Mouse (Mus musculus): ENCODE results near the gene Camk2b. TPM values are rescaled to one million over a fixed set of nuclear protein-coding genes. Genes with fewer than 3 reads are reported as not detected.
"Not testable (repeated sequence)": the region's sequence is repeated elsewhere in the genome, so short reads cannot be mapped to it uniquely, and the experiment has no call there.

The Camk2b gene
- total and polyA plus RNA-seq, 2 experiments from 2014 or later, result 165 to 188 TPM

DNA sequence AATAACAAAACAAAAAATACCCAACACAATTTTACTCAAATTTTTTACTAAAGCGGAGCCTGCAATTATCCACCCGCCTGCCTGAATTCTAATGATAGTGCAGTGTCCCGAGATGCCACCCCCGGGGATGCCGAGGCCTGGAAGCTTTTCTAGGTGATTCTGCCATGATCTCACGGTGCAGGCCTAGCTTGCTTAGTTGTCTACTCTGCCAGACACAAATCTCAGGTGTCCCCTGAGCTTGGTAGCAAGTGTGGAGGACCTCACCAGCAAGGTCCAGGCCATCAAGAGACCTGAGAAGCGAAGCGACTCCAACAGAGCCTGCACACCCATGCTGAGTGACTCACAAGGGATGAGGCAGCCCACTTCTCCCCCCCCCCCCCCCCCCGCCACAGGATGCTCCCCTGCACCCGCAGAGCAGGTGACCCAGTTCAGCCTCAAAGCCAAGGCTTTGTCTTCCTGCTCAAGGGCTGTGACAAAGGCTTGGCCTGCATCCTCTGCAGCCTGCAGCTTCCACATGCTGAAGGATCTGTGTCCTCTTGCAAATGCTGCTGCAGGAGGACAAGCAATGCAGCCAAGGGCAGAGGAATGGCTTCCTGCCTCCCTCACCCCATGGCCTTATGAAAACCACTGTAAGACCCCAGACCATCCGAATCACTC is 48.5 kb downstream of the Camk2b start:
- DNase-seq (ENCODE audit: low spot score), result no peak
- Histone ChIP-seq H3K4me1 (ENCODE audit: insufficient read depth, low read length) (peaks cover 3% of the 10 kb centered on the region; the same call in 1 of the 2 replicates), H3K4me3 (ENCODE audit: low read length) (no peak overlapping the region), H3K36me3 (ENCODE audit: insufficient read depth, low read length) (0 out of 2 replicates have a peak, but pooled peaks cover 4% of the 10 kb centered on the region), H3K9me3 (ENCODE audit: low read length) (no peaks in the 10 kb centered on the region), H3K9ac (replicated peaks; ENCODE audit: low read length) (no peak overlapping the region), H3K27me3 (ENCODE audit: insufficient read depth, low read length) (no peaks in the 10 kb centered on the region), H3K4me2 (ENCODE audit: low read depth, low read length) (no peak overlapping the region), H3K27ac (no peak overlapping the region)
- WGBS, result 63% methylated on average over 10 of the region's 11 CpGs
- ATAC-seq, result no peak
- TF ChIP-seq CTCF (IDR thresholded peaks at IDR 0.05; ENCODE audit: low read depth), result no peak

DNA sequence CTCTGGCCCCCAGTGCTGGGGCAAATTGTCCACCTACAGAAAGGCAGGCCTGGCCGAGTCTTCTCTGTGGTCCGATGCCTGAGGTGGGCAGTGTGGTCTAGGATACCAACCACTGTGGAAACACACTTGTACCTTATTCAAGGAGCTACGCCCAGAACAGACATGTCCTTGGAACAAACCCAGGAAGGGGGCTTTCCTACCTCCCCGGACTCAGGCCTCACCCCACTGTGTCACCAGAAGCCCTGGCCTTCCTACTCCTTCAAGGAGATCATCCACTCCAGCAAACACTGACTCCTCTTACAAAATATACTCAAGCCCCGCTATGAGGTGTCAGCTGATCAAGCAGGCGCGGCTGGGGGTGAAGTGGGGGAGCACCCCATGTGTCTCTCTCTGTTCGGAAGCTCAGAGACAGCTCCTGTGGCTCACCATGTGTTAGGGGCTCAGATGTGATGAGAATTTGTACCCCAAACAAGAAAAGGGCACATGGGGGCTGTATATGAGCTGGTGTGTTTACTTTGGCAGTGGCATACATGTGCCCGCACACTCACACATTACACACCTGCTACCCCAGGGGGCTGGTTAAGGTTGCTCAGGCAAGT is 49.3 kb downstream of the Camk2b start:
- Histone ChIP-seq H3K27ac (no peak overlapping the region), H3K36me3 (ENCODE audit: insufficient read depth, low read length) (0 out of 2 replicates have a peak, but pooled peaks cover 4% of the 10 kb centered on the region), H3K4me3 (ENCODE audit: low read length) (no peak overlapping the region), H3K9ac (replicated peaks; ENCODE audit: low read length) (no peak overlapping the region), H3K4me1 (ENCODE audit: insufficient read depth, low read length) (peaks cover 3% of the 10 kb centered on the region; the same call in 1 of the 2 replicates), H3K4me2 (ENCODE audit: low read depth, low read length) (no peak overlapping the region), H3K9me3 (ENCODE audit: low read length) (no peaks in the 10 kb centered on the region), H3K27me3 (ENCODE audit: insufficient read depth, low read length) (no peaks in the 10 kb centered on the region)
- DNase-seq (ENCODE audit: low spot score) (no peak), ATAC-seq (no peak)
- WGBS, result 55% methylated on average over 9 of the region's 9 CpGs
- TF ChIP-seq CTCF (IDR thresholded peaks at IDR 0.05; ENCODE audit: low read depth), result no peak

DNA sequence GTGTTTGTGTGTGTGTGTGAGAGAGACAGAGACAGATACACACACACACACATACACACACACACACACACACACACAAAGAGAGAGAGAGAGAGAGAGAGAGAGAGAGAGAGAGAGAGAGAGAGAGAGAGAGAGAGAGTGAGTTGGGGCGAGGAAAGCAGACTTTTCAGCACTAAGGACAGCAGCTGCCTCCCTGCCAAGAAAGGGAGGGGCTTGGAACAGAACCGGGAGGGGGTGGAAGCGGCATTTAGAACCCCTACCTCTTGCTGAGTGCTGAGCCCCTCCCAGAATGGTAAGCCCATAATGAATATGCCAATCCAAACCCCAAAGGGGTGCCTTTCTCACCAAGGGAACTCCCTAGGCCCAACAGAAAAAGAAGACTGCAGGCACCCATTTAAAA is 49.8 kb downstream of the Camk2b start:
- 0 out of 2 replicates have a peak, but pooled peaks cover 4% of the 10 kb centered on the region for H3K36me3 ChIP-seq (ENCODE audit: insufficient read depth, low read length)
- no peak overlapping the region for H3K9ac ChIP-seq (replicated peaks; ENCODE audit: low read length)
- no peak overlapping the region for H3K27ac ChIP-seq
- no peak overlapping the region for H3K4me2 ChIP-seq (ENCODE audit: low read depth, low read length)
- peaks cover 3% of the 10 kb centered on the region; the same call in 1 of the 2 replicates for H3K4me1 ChIP-seq (ENCODE audit: insufficient read depth, low read length)
- DNase-seq (ENCODE audit: low spot score) (peak; percentile 53), ATAC-seq (no peak)
- 5% methylated on average over 2 of the region's 3 CpGs for WGBS
- no peaks in the 10 kb centered on the region for H3K27me3 ChIP-seq (ENCODE audit: insufficient read depth, low read length)
- H3K4me3 ChIP-seq (ENCODE audit: low read length), result no peak overlapping the region
- H3K9me3 ChIP-seq (ENCODE audit: low read length), result no peaks in the 10 kb centered on the region
- no peak for TF ChIP-seq CTCF (IDR thresholded peaks at IDR 0.05; ENCODE audit: low read depth)

DNA sequence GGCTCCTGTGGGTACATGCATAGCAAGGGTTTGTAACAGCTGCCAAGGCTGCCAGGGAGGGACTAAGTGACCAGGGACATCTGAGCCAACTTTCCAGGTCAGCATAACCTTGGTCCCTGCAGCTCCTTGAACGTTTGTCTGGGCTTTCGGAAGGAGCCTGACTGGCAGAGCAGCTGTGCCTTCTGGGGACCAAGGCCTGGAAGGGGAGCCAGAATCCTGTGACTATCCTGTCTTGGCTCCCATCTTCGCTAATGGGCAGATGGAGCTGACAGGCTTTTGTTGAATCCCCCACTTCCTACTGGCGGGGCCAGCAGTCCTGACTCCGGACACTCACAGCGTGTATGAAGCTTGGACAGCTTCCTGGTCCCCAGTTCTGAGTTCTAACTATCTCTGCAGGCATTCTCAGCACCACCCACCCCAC is 51.1 kb downstream of the Camk2b start:
- no peaks in the 10 kb centered on the region for H3K9me3 ChIP-seq (ENCODE audit: low read length)
- H3K4me2 ChIP-seq (ENCODE audit: low read depth, low read length), result no peak overlapping the region
- H3K27ac ChIP-seq, result no peak overlapping the region; the same call in 1 of the 2 replicates
- WGBS, result 43% methylated on average over 6 of the region's 6 CpGs
- no peak overlapping the region for H3K9ac ChIP-seq (replicated peaks; ENCODE audit: low read length)
- ATAC-seq, result no peak
- peaks cover 3% of the 10 kb centered on the region; the same call in 1 of the 2 replicates for H3K4me1 ChIP-seq (ENCODE audit: insufficient read depth, low read length)
- DNase-seq (ENCODE audit: low spot score), result peak; percentile 40
- TF ChIP-seq CTCF (IDR thresholded peaks at IDR 0.05; ENCODE audit: low read depth), result no peak
- no peak overlapping the region for H3K4me3 ChIP-seq (ENCODE audit: low read length)
- no peaks in the 10 kb centered on the region for H3K27me3 ChIP-seq (ENCODE audit: insufficient read depth, low read length)
- 0 out of 2 replicates have a peak, but pooled peaks cover 4% of the 10 kb centered on the region for H3K36me3 ChIP-seq (ENCODE audit: insufficient read depth, low read length)

DNA sequence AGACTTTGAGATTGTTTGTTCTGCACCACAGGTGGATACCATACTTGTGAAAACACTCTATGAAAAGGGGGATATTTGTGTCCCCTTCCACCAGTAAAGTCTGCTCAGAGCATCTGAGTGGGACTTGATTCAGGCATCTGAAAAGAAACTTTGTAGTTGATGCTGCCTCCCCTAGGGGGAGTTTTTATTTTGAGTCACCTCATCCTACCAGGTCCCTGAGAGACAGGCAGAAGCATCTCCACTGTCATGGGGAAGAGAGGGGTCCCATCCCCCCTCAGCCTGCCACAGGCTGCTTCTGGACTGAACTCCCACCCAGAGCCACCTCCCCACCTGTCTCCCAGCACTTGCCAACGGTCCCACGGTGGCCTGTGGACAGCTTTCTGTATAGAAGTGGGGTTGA is 52.8 kb downstream of the Camk2b start:
- no peak for DNase-seq (ENCODE audit: low spot score)
- no peak overlapping the region for H3K4me3 ChIP-seq (ENCODE audit: low read length)
- TF ChIP-seq CTCF (IDR thresholded peaks at IDR 0.05; ENCODE audit: low read depth), result peak; percentile 43; the same call in 1 of the 2 replicates
- H3K9ac ChIP-seq (replicated peaks; ENCODE audit: low read length), result no peak overlapping the region
- 57% methylated on average over 2 of the region's 2 CpGs for WGBS
- peaks cover 3% of the 10 kb centered on the region; the same call in 1 of the 2 replicates for H3K4me1 ChIP-seq (ENCODE audit: insufficient read depth, low read length)
- H3K4me2 ChIP-seq (ENCODE audit: low read depth, low read length), result no peak overlapping the region
- 0 out of 2 replicates have a peak, but pooled peaks cover 4% of the 10 kb centered on the region for H3K36me3 ChIP-seq (ENCODE audit: insufficient read depth, low read length)
- no peaks in the 10 kb centered on the region for H3K9me3 ChIP-seq (ENCODE audit: low read length)
- H3K27ac ChIP-seq, result no peak overlapping the region
- ATAC-seq, result no peak
- no peaks in the 10 kb centered on the region for H3K27me3 ChIP-seq (ENCODE audit: insufficient read depth, low read length)

DNA sequence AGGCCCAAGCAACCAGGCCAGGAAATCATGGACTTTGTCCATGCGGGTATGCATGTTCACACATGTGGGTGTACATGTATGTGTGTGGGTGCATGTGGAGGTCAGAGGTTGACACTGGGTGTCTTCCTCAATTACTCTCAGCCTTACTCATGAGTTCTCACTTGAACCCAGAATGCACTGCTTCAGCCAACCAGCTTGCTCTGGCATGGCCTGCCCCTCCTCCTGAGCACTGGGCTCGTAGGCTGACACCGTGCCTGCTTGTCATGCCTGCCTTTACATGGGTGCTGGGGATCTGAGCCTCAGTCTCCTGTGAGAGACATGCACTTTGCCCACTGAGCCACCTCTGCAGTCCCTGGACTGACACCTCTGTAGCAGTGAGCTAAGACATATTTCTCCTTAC is 54.3 kb downstream of the Camk2b start:
- no peak overlapping the region for H3K9ac ChIP-seq (replicated peaks; ENCODE audit: low read length)
- no peak overlapping the region for H3K4me2 ChIP-seq (ENCODE audit: low read depth, low read length)
- no peak overlapping the region for H3K27ac ChIP-seq
- ATAC-seq, result no peak
- no peaks in the 10 kb centered on the region for H3K27me3 ChIP-seq (ENCODE audit: insufficient read depth, low read length)
- H3K4me3 ChIP-seq (ENCODE audit: low read length), result no peak overlapping the region
- 94% methylated on average over 3 of the region's 3 CpGs for WGBS
- no peak for DNase-seq (ENCODE audit: low spot score)
- 0 out of 2 replicates have a peak, but pooled peaks cover 4% of the 10 kb centered on the region for H3K36me3 ChIP-seq (ENCODE audit: insufficient read depth, low read length)
- no peak for TF ChIP-seq CTCF (IDR thresholded peaks at IDR 0.05; ENCODE audit: low read depth)
- H3K9me3 ChIP-seq (ENCODE audit: low read length), result no peaks in the 10 kb centered on the region
- no peaks in the 10 kb centered on the region; the same call in 1 of the 2 replicates for H3K4me1 ChIP-seq (ENCODE audit: insufficient read depth, low read length)

DNA sequence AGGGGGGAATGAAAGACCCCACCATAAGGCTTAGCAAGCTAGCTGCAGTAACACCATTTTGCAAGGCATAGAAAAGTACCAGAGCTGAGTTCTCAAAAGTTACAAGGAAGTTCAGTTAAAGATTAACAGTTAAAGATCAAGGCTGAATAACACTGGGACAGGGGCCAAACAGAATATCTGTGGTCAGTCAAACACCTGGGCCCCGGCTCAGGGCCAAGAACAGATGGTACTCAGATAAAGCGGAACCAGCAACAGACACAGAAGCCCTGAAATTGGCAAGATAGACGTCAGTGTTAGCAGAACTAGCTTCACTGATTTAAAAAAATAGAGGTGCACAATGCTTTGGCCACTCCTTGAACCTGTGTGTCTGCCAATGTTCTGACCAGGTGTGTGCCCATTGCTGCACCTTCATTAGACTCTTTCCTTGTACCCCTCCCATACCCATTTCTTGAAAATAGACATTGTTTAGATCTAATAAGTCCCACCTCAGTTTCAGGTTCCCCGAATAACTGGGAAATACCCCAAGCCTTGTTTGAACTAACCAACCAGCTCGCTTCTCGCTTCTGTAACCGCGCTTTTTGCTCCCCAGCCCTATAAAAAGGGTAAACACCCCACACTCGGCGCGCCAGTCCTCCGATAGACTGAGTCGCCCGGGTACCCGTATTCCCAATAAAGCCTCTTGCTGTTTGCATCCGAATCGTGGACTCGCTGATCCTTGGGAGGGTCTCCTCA is 55.2 kb downstream of the Camk2b start:
- not testable (repeated sequence) for H3K27ac ChIP-seq; ATAC-seq; DNase-seq (ENCODE audit: low spot score); H3K4me1 ChIP-seq (ENCODE audit: insufficient read depth, low read length); H3K9ac ChIP-seq (replicated peaks; ENCODE audit: low read length); H3K36me3 ChIP-seq (ENCODE audit: insufficient read depth, low read length); H3K27me3 ChIP-seq (ENCODE audit: insufficient read depth, low read length); H3K4me3 ChIP-seq (ENCODE audit: low read length); H3K9me3 ChIP-seq (ENCODE audit: low read length); H3K4me2 ChIP-seq (ENCODE audit: low read depth, low read length)
- 93% methylated on average over 3 of the region's 18 CpGs for WGBS

DNA sequence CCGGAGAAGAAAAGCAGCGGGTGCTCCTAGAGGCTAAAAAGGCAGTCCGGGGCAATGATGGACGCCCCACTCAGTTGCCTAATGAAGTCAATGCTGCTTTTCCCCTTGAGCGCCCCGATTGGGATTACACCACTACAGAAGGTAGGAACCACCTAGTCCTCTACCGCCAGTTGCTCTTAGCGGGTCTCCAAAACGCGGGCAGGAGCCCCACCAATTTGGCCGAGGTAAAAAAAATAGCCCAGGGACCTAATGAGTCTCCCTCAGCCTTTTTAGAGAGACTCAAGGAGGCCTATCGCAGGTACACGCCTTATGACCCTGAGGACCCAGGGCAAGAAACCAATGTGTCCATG is 58.4 kb downstream of the Camk2b start:
- not testable (repeated sequence) for H3K4me1 ChIP-seq (ENCODE audit: insufficient read depth, low read length); DNase-seq (ENCODE audit: low spot score); H3K27me3 ChIP-seq (ENCODE audit: insufficient read depth, low read length); H3K9me3 ChIP-seq (ENCODE audit: low read length); H3K27ac ChIP-seq; ATAC-seq; H3K36me3 ChIP-seq (ENCODE audit: insufficient read depth, low read length)
- 0 out of 2 replicates have a peak overlapping the region, but pooled peaks have one; percentile 5 for H3K9ac ChIP-seq (replicated peaks; ENCODE audit: low read length)
- peak overlapping the region; percentile 33; the same call in 1 of the 2 replicates for H3K4me3 ChIP-seq (ENCODE audit: low read length)
- peak overlapping the region; percentile 46 for H3K4me2 ChIP-seq (ENCODE audit: low read depth, low read length)
- WGBS, result 33% methylated on average over 9 of the region's 13 CpGs

DNA sequence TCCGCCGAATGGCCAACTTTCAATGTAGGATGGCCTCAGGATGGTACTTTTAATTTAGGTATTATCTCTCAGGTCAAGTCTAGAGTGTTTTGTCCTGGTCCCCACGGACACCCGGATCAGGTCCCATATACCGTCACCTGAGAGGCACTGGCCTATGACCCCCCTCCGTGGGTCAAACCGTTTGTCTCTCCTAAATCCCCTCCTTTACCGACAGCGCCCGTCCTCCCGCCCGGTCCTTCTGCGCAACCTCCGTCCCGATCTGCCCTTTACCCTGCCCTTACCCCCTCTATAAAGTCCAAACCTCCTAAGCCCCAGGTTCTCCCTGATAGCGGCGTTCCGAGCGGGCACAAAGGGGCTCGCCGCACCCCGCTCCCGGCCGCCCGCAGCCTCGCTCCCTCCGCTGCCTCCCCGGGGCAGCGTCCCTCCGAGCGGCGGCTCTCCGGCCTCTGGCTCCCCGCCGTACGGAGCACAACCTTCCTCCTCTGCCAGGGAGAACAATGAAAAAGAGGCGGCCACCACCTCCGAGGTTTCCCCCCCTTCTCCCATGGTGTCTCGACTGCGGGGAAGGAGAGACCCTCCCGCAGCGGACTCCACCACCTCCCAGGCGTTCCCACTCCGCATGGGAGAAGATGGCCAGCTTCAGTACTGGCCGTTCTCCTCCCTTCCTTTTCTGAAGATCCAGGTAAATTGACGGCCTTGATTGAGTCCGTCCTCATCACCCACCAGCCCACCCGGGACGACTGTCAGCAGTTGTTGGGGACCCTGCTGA is 59.0 kb downstream of the Camk2b start:
- H3K27ac ChIP-seq; H3K9me3 ChIP-seq (ENCODE audit: low read length); DNase-seq (ENCODE audit: low spot score); H3K4me1 ChIP-seq (ENCODE audit: insufficient read depth, low read length); H3K36me3 ChIP-seq (ENCODE audit: insufficient read depth, low read length); H3K27me3 ChIP-seq (ENCODE audit: insufficient read depth, low read length): not testable (repeated sequence)
- H3K4me2 ChIP-seq (ENCODE audit: low read depth, low read length), result peak overlapping the region; percentile 46
- peak overlapping the region; percentile 33 for H3K4me3 ChIP-seq (ENCODE audit: low read length)
- H3K9ac ChIP-seq (replicated peaks; ENCODE audit: low read length), result 0 out of 2 replicates have a peak overlapping the region, but pooled peaks have one; percentile 5
- WGBS, result 4% methylated on average over 22 of the region's 49 CpGs
- peak; percentile 57; the same call in 1 of the 2 replicates for ATAC-seq
